Mouse (Mus musculus) frontal cortex, postnatal 25 days (tissue): ENCODE data around the gene Dnah2.

Experiments
- DNase-seq, 2 experiments: peaks; one replicate each; pipeline ENCODE4 v3.0.0; 2022; ENCODE audit warnings: low spot score in 2 of 2

Gene Dnah2

GRCm38 (mm10) chr11:69418481-69419442, 130.1 kb downstream of the Dnah2 start:
- peak; percentile 68 to 84 for DNase-seq

- DNase-seq: peak; percentile 77 to 83
Observed at GRCm38 (mm10) chr11:69417449-69418384, 131.2 kb downstream of the Dnah2 start.

- no peak for DNase-seq
Observed at GRCm38 (mm10) chr11:69416921-69417448, 131.9 kb downstream of the Dnah2 start.

- no peak for DNase-seq
Observed at GRCm38 (mm10) chr11:69416509-69416908, 132.4 kb downstream of the Dnah2 start.

- DNase-seq: no peak
Observed at GRCm38 (mm10) chr11:69415668-69416451, 133.1 kb downstream of the Dnah2 start.

- no peak for DNase-seq
Observed at GRCm38 (mm10) chr11:69415327-69415667, 133.6 kb downstream of the Dnah2 start.

GRCm38 (mm10) chr11:69414421-69415326, 134.2 kb downstream of the Dnah2 start:
- DNase-seq: no peak

GRCm38 (mm10) chr11:69413221-69414181, 135.4 kb downstream of the Dnah2 start, which contains the start of gene Kdm6b:
Kdm6b (minus strand) TSS chr11:69413675.
- DNase-seq: peak in 1 of 2 experiments; percentile 22

GRCm38 (mm10) chr11:69412548-69412947, 136.4 kb downstream of the Dnah2 start:
- DNase-seq: no peak

- DNase-seq: peak in 1 of 2 experiments; percentile 45
Observed at GRCm38 (mm10) chr11:69411538-69412203, 137.2 kb downstream of the Dnah2 start.

- peak; percentile 91 to 92 for DNase-seq
Observed at GRCm38 (mm10) chr11:69411073-69411535, 137.8 kb downstream of the Dnah2 start.

GRCm38 (mm10) chr11:69410310-69411072, 138.4 kb downstream of the Dnah2 start:
- DNase-seq: peak in 1 of 2 experiments; percentile 18

- DNase-seq: peak in 1 of 2 experiments; percentile 21
Observed at GRCm38 (mm10) chr11:69410045-69410309, 138.9 kb downstream of the Dnah2 start.

- DNase-seq: peak; percentile 59 to 74
Observed at GRCm38 (mm10) chr11:69409378-69410044, 139.4 kb downstream of the Dnah2 start.

- DNase-seq: peak; percentile 68 to 73
Observed at GRCm38 (mm10) chr11:69408541-69409377, 140.2 kb downstream of the Dnah2 start.

GRCm38 (mm10) chr11:69407724-69408004, 141.2 kb downstream of the Dnah2 start:
- DNase-seq: no peak
